Mouse (Mus musculus) embryo, embryonic 10 days (tissue): Measurements from ENCODE around the gene Apba3.

Experiments used
- DNase-seq: peaks from one replicate; pipeline ENCODE4 v3.0.0-alpha.2; 2015; ENCODE audit warnings: low spot score

The Apba3 gene

DNA sequence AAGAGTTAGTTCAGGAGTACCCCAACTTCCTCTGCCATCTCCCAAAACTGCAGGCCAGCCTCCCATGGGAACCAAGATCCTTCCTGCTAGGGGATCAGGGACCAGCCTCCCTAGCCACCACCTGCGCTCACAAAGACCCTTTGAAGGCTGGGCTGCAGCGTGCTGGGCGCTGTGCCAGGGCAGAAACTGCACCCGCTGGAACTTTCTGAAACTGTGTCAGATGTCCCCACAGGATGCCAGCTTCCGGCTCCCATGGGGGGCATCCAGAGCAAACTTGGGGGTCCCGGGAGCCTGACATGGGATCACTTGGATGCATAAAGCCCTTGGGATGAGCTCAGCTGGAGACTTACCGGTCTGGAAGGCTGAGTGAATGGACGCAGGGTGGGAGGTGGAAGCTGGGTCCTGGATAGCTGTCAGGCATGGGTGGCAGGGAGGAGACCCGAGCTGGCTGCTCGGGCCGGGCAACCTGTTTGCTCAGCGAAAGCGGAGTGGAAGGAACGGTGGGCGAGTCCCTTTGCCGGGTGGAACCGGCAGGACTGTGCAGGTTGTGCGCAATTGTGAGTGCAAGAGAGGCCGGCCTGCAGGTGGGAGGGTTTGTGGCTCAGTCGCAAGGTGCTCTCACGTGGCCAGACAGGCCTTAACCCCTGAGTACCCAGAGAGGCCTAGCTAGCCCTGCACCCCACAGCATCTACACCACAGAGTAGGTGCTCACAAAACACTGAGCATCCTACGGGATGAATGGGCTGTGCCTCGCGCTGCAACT is 24.1 kb downstream of the Apba3 start:
- no peak for DNase-seq

DNA sequence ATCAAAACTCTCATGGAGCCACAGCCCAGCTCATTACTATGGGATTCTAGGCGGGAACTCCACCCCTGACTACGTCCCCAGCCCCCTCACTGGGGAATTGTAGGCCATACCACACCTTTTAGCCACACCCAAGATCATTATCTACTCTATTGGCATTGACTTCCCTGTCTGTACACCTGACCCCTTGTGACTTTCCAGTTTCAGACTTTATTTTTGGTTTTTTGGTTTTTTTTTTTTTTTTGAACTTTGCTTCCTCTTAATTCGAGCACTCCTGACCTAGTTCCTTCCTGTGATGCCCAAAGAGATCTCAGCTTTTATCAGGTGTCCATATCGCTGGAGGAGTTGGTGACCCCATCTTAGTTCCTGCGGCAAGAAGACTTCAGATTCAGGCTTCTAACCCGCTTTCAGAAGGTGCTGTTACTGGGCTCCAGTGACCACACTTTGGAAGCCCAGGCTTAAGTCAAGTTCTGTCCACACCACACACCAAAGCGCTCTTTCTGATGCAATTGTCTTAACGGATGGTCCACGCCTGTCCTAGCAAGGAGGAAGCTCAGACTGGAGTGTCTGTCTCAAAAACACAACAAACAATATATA is 24.8 kb downstream of the Apba3 start, which contains the start of gene Tjp3:
TSS of gene Tjp3 (minus strand) at position 71 of the 594 bp plus-strand sequence.
- no peak for DNase-seq

DNA sequence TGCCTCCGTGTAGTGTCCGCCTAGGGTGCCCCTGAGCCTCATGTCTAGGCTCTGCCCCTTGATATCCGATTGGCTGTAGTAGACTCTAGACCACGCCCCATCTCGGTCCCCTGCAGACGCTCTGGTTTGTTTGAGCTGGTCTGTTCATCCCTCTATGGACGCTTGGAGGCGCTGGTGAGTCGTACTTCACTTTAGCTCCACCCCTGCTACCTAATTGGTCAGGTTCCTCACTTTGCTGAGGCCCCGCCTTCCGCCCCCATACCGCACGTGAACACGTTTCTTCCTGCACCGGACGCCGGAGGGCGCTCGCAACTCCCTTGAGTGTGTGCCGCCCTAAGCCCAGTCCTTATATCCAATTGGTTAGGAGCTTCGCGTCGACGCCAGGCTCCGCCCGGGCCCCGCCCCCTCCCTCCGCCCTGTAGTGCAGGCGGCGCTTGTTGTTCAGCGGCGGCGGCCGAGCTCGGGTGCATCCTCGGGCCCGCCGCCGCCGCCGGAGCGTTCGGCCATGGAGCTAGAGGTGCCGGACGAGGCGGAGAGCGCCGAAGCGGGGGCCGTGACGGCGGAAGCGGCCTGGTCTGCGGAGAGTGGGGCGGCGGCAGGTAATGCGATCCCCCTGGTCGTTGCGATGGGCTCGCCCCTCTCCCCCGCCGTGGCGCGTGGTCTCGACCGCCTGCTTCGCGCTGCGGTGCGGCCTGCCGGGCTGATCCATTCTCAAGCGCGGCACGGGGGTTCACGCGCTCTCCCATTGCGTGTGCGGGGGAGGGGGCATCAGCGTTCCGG is 26.0 kb downstream of the Apba3 start, which contains the start of gene Pip5k1c:
TSS of gene Pip5k1c (plus strand) at position 410 of the 780 bp plus-strand sequence.
- peak; percentile 100 for DNase-seq

DNA sequence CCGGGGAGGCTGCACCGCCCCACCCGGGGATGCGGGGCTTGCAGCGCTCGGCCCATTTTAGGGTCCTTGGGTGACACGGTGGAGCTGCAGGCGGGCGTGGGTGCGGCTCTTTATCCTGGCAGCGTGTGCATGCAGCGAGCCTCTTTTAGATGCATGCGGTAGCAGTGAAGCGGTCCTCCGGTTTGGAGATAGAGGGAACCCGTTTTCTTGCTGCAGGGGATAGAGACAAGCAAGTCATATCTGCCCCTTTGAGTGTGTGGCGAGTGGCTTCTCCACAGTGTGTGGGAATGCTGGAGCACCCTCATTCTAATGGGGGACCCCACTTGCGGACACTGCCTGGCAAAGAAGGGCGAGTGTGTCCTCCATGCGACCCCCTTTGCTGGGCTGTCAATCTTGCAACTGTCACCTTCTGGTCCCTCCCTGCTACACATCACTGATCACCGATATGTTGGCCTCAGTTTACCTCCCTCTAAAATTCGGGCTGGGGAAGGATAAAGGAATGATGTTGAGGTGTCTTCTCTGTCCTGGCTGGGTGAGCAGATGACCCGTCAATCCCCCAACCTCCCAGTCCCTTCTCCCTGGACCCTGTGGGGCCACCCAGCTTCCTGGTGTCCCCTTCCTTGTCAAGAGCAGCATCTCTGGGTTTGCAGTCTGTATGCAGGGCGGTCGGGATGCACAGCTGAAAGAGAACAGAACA is 26.7 kb downstream of the Apba3 start:
- DNase-seq, result no peak

DNA sequence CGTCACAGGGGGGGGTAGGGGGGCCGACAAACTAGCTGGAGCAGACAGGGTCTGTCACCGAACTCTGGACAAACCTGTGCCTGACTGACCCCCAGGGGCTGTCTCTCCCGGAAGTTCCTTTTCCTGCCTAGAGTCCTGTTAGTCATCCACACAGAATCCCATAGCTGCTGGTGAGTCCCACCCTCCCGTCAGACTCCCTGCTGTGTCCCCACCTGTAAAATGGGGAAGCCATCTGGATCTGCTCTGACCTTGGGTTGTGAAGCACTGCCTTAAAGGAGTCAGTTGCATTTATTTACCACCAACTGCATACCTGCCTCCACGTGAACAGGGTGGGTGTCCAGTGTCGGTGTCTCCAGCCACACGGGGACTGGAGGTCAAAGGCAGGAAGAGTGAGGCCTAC is 27.7 kb downstream of the Apba3 start:
- no peak for DNase-seq

DNA sequence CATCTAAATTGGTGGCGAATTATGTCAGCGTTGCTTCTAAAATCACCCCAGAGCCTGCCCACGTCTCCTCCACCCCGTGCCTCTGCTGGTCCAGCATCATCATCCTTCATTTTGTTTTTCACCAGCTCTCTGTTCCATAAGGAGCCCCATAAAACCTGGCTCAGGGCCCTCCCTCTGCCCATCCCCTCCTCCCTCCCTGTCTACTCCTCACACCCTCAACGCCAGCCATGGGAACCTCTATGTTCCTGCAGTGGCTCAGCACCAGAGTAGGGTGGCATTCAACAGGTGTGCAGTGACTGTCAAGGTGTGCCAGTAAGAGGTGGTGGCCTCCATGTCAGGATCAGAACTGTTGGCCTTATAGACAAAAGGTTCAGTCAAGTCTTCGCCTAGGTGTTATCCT is 28.4 kb downstream of the Apba3 start:
- no peak for DNase-seq

DNA sequence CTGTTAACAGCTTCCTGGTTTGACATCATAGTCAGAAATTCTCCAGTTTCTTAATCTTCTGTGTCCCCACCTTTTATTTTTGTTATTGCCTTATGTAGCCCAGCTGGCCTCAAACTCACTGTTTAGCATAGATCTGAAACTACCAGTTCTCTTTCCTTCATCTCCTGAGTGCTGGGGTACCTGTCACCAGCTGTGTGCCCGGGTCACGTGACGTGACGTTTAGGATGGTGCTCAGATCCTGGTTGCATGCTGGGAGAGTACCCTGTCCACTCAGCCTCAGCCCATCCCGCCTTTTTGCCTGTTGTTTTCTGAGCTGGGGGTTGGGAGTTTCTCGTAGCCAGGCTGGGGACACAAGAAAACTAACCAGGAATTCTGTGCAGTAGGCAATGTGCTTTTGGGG is 30.5 kb downstream of the Apba3 start:
- DNase-seq, result no peak

DNA sequence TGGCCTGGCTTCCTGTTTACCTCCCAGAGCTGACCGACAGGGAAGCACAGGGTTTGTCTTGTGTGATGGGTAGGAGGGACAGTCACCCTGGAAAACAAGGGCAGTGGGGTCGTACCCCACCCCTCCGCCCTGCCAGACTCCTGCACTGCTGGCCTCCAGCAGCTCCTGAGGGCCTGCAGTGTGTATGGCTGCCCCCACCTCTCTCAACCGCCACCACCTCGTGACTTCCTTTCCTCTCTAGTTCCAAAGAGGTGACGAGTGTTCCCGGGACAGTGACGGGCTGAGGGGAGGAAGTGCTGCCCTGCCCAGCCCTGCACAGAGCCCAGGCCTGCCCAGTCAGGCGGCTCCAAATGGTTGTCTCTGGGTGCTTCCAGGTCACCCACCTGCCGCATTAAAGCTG is 31.1 kb downstream of the Apba3 start:
- no peak for DNase-seq

DNA sequence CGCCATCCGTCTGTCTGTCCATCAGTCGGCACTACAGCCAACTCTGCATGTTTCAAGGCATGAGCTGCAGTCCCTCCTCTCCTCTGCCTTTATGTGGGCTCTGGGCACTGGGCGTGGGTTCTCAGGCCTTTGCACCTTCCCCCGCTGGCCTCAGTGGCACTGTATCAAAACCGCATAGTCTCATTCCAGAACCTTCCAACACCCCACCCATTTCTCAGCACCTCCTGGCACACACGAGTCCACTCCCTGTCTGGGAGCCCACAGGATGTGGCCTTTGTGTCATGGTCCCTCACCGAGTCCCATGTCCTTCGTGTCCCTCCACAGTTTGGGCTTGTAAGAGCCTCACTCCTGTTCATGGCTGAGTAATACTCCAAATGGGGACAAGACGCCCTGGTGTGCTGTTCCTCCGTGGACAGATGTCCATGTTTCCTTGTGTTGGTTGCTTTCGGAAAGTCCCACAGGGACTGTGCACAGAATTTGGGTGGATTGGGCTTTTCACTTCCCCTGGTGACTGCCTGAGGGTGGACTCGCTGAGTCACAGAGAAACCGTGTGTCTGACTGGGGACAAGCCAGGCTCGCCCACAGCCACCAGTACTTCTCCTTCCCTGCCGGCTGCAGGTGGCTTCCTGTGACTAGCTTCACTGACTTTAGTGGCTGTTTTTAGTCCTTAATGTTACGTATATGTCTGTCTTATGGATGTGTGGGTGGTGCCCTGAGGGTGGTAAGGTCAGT is 31.8 kb downstream of the Apba3 start:
- no peak for DNase-seq

DNA sequence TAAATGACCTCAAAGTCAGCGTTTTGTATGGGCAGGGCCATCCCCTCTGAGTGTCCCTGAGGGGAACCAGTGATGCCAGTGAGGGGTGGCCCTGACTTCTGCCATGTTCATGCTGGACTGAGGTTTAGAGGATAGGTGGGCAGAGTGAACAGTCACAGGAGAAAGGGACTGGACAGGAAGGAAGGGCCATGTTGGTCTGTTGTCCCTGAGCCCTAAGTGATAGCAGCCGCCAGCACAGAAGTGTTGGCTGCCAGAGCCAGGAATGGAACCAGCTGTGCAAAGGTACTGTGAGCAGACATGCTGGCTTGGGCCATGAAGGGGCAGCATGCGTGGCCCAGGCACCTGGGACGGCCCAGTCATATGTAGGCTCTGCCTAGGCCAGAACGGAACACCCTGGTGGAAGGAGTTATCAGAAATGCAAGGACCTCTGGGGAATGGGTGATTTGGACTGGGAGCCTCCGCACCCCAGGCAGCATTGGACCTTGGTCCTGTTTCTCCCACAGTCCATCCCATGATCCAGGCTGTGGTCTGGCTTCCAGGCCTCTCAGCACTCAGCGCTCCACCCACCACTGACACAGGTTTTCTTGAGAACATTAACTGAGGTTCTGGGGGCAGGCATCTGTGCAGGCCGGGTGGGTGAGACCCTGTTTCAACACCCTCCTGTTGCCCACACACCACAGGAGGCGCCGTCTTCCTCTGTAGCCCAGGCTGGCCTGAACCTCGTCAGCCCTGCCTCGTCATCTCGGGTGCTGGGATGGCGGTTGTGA is 33.0 kb downstream of the Apba3 start:
- DNase-seq, result no peak

DNA sequence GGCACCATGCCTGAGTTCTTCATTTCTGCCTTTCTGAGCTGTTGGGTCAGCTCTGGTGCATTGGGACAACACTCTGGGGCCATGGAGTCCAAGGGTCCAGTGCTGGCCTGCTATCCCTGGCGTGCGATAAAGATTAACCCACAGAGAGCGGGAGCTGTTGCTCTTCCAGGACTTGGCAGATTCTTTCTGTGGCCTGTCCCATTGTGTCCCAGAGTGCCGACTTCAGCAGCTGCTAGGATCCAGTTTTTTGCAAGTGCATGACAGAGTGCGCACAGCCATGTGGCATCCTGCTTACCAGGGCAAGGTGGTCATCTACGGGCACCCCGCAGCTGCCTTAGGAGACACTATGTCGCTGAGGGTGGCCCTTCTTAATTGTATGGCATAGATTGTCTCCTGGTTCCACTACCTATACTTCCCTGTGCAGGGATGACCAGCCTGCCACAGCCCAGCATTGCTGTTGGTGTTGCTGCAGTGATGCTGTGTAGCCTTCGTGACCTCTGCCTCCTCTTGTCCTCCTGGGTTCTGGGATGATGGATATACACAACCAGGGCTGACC is 33.7 kb downstream of the Apba3 start:
- DNase-seq, result no peak

DNA sequence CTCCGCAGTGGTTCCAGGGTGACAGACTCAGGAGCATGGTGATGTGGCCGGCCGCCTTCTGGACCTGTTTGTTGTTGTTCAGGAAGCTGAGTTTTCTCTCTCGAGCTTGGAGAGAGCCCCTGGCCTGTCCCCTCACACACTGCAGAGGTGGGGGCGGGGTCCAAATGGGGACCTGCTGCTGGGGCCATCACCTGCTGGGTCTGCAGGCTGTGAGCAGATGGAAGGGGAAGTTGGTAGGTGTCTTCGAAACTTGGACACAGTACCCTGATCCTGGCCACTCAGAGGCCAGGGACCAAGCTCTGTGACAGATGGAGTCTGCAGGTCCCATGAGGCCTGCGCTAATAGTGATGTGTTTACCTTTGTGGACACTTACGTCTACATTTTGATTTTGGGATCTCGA is 34.6 kb downstream of the Apba3 start:
- no peak for DNase-seq

DNA sequence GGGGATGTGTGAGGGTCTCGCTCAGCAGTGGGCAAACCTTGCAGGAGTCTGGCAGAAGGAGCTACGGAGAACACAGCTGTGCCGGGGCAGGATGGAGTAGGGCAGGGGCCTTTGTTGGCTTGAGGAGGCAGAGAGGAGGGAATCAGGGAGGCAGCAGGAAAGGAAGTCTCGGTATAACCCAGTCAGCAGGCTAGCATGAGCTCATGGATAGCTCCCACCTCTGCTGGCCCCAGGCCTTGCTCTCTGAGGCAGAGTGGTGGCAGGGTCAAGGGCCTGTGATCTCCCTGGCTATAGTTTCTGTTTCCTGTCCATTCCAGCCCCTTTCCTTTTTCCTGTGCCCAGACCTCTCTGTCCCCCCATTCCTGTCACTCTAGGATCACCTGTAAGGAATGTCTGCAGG is 35.5 kb downstream of the Apba3 start:
- no peak for DNase-seq

DNA sequence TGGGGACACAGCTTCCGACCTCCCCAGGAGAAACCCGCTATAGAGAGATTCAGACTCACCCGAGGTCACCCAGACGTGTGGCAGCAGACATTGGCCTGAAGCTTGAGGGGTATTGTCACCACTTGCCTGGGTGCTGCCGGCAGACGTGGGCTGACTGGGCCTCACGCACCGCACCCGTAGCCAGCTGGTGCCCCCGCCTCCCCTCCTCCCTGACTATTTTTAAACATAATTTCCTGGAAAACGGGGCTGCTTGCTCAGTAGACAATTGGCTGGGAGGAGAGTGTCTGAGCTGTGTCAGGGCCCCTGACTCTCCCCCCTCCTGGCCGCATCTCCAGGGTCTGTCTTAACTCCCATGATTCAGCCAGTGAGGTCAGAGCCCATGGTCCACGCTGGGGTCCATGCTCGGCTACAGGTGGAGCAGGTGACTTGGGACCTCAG is 36.0 kb downstream of the Apba3 start:
- no peak for DNase-seq

DNA sequence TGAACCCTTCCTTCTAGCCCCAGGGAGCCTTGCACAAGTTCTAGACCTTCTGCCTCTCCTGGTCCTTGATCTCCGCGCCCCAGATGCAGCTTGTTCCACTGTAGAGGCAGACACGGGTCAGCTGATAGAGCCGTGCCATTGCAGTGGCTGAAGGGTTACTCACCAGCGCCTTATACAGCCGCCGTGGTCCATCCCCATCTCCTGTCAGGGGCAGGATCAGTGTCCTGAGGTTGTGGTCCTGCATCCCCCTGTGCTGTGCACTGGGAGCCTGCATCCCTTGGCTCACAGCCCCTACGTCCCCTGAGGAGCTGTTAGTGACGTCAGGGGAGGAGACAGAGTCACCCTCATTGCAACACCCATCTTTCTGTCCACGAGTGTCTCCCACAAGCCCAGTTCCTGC is 36.5 kb downstream of the Apba3 start:
- no peak for DNase-seq

DNA sequence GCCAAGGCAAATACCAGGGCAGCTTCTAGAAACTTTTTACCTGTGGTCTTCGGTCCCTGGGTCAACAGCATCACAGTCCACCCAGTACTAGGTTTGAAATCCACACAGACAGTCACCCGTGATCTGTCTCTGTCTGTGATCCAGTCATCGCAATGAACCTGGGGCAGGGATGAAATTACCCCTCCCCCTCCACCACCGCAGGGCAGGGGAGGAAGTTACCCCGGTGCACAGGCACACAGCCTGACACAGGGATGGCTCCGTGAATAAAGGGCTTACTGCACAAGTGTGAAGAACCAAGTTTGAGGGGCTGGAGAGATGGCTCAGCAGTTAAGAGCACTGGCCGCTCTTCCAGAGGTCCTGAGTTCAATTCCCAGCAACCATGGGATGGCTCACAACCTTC is 37.0 kb downstream of the Apba3 start:
- no peak for DNase-seq

DNA sequence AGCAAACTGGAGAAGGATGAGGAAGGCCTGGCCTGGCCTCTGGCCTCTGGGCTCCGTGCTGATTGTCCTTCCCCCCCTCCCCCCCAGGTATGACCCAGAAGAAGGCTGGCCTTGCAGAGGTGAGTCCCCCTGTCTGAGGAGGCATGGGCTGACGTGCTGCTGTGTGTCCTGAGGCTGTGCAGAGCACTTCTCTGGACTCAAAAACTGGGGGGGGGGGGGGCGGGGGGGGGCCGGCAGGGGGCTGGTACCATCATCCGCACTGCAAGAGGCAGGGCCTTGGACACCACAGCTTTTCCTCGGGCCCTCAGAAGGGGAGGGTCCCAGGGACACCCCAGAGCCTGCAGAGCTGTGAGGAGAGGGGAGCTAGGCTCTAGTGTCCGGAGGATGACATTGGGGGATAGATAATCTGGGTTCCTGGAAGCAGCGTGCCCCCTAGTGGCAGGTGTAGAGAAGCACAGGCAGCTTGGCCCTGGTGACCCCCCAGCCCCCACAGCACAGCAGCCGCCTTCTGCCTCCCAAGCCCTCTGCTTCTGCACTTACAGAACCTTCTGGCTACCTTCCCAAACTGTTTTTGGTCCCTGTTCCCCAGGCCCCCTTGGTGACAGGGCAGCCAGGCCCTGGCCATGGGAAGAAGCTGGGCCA is 38.0 kb downstream of the Apba3 start:
- peak; percentile 75 for DNase-seq

DNA sequence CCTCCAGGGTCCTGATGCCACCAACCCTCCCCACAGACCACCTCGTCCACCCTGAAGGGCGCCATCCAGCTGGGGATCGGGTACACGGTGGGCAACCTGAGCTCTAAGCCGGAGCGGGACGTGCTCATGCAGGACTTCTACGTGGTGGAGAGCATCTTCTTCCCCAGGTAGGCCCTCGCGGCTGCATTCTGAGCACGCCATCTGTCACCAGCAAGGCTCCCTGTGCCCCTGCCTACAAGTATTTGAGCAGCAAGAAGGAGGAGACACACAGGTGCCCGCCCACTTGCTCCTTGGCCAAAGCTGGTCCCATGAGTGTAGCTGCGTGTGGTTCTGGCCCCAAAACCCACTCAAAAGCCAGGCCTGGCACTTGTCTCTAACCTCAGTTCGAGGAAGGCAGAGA is 38.9 kb downstream of the Apba3 start:
- no peak for DNase-seq

DNA sequence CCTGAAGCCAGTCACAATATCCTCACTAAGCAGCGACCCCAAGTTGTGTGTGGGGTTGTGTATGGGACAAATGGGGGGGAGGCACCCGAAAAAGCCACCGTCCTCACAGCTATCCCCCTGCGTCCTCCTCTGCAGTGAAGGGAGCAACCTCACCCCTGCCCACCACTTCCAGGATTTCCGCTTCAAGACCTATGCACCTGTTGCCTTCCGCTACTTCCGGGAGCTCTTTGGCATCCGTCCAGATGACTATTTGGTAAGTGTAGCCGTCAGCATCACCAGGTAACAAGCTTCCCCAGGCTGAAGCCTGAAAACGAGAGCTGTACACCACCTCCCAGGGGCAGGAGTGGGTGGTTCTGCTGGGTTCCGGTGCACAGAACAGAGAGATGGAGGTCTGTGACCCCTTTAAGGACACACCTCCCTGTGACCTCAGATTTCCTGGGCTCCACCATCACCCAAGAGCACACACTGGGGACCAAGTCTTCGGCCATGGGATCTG is 39.5 kb downstream of the Apba3 start:
- no peak for DNase-seq
